Mouse (Mus musculus) heart, postnatal 0 days (tissue): ENCODE data around the gene Ccnd3. TPM values are rescaled to one million over a fixed set of nuclear protein-coding genes. Genes with fewer than 3 reads are reported as not detected.

Experiments
- ATAC-seq: fragments of 200-750 bp; cut with Nextera tagmentation; 2 replicates; pipeline ENCODE4 v1.8.0; 2017; ENCODE audit warnings: low read depth, moderate number of reproducible peaks, moderate library complexity; ENCODE audit not compliant: insufficient read depth
- DNase-seq: peaks from one replicate; pipeline ENCODE4 v3.0.0-alpha.2; 2016; ENCODE audit warnings: low spot score
- H3K27ac ChIP-seq: fragments of 300-500 bp; sonication (generic); 2 replicates; pipeline ENCODE4 v1.5.1; 2014; ENCODE audit warnings: low read depth, mild to moderate bottlenecking
- H3K27me3 ChIP-seq: fragments of 300-500 bp; sonication (generic); 2 replicates; pipeline ENCODE4 v1.6.1; 2014; ENCODE audit warnings: low read length, mixed read lengths; ENCODE audit not compliant: control insufficient read depth, insufficient read depth
- H3K36me3 ChIP-seq: fragments of 300-500 bp; sonication (generic); replicated peaks from 2 replicates; pipeline ENCODE4 v1.6.1; 2014; ENCODE audit warnings: low read length, mixed read lengths; ENCODE audit not compliant: control insufficient read depth, insufficient read depth
- H3K4me1 ChIP-seq: fragments of 300-500 bp; sonication (generic); 2 replicates; pipeline ENCODE4 v1.6.1; 2014; ENCODE audit warnings: antibody characterized with exemption; ENCODE audit not compliant: control insufficient read depth, insufficient read depth
- H3K4me2 ChIP-seq: fragments of 300-500 bp; sonication (generic); 2 replicates; pipeline ENCODE4 v1.6.1; 2014; ENCODE audit warnings: low read depth, mild to moderate bottlenecking, low read length, moderate library complexity
- H3K4me3 ChIP-seq: fragments of 300-500 bp; sonication (generic); 2 replicates; pipeline ENCODE4 v1.5.1; 2014; ENCODE audit warnings: low read depth, low read length
- H3K9ac ChIP-seq: fragments of 300-500 bp; sonication (generic); replicated peaks from 2 replicates; pipeline ENCODE4 v1.6.1; 2014; ENCODE audit warnings: low read depth, low read length, mixed read lengths
- H3K9me3 ChIP-seq: fragments of 300-500 bp; sonication (generic); replicated peaks from 2 replicates; pipeline ENCODE4 v1.6.1; 2016; ENCODE audit warnings: low read length; ENCODE audit not compliant: control insufficient read depth
- CTCF ChIP-seq: IDR thresholded peaks from 2 replicates; pipeline ENCODE4 v1.5.1; 2016; ENCODE audit warnings: antibody characterized with exemption, control low read depth, low read depth
- EP300 ChIP-seq: IDR thresholded peaks from 2 replicates; pipeline ENCODE4 v1.6.1; 2016; ENCODE audit warnings: antibody characterized with exemption, low read depth
- WGBS: fragments of 180-500 bp; shearing (Covaris S2); extraction: QIAGEN DNeasy Blood & Tissue Kit; methylation state at CpG from one replicate; pipeline ENCODE4 v1.1.7; 2014; 5-methylcytosine and 5-hydroxymethylcytosine counted together
- polyA plus RNA-seq: library from polyadenylated mRNA; unstranded; fragments of >200 nt; fragmentation: Nextera tagmentation; extraction: Ambion mirVana; gene quantifications from 2 replicates; pipeline ENCODE4 v1.2.1, GENCODE M21; 2015
- total RNA-seq: library from RNA; depleted of rRNA; stranded (reverse); fragments of >200 nt; gene quantifications from 2 replicates; pipeline ENCODE4 v1.2.3, GENCODE M21; 2014; ENCODE audit warnings: low replicate concordance; rRNA removed

Ccnd3 gene
- total RNA-seq: 231 and 248 TPM in 2 replicates
- 180 and 187 TPM in 2 replicates for polyA plus RNA-seq

DNA sequence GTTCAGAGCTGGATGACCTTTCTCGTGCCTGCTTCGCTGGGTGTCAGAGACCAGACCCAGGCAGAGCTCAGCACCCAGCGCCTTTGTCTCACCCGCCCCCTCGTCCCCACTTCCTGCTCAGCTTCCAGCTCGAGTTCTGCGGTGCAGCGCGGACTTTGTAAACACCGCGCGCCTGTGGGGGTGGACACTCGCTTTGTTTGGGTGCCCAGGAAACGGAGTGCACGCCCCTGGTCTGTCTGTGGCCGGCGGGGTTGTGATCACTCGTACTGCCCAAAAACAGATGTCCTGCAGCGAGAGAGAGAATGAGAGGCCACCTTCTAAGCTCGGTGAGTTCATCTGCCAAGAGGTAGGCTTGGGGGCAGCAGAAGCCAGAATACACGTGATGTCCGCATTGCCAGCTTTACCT, at the start of gene Ccnd3:
Gene Ccnd3 (plus strand): TSS at position 111 of the 406 bp plus-strand sequence.
- H3K27ac ChIP-seq: peak within 1 kb of the TSS; percentile 68
- peaks cover 28% of the 10 kb centered on the region for H3K4me1 ChIP-seq

GRCm38 (mm10) chr17:47458310-47458709, 46.5 kb upstream of the Ccnd3 start:
- no peak for ATAC-seq
- Histone ChIP-seq H3K27me3 (no peaks in the 10 kb centered on the region), H3K4me1 (peaks cover 22% of the 10 kb centered on the region), H3K9ac (no peak overlapping the region), H3K4me2 (no peak overlapping the region), H3K27ac (no peak overlapping the region), H3K4me3 (no peak overlapping the region), H3K36me3 (no peaks in the 10 kb centered on the region), H3K9me3 (no peaks in the 10 kb centered on the region)
- 55% methylated on average over 13 of the region's 13 CpGs for WGBS
- no peak for DNase-seq
- TF ChIP-seq CTCF: no peak
- TF ChIP-seq EP300: no peak

More for the DNA sequence above, at the start of gene Ccnd3:
- under 1% methylated on average over 22 of the region's 22 CpGs for WGBS
- no peak for TF ChIP-seq CTCF
- no peak for TF ChIP-seq EP300
- Histone ChIP-seq H3K9me3 (no peaks in the 10 kb centered on the region), H3K36me3 (peaks cover 5% of the 10 kb centered on the region; the same call in 1 of the 2 replicates), H3K27me3 (no peaks in the 10 kb centered on the region), H3K9ac (peak within 1 kb of the TSS; percentile 59), H3K4me2 (peak within 1 kb of the TSS; percentile 84), H3K4me3 (peak within 1 kb of the TSS; percentile 49)
- ATAC-seq: peak; percentile 18
- DNase-seq: no peak

GRCm38 (mm10) chr17:47458936-47459335, 45.9 kb upstream of the Ccnd3 start:
- H3K4me1 ChIP-seq: peaks cover 22% of the 10 kb centered on the region
- no peak overlapping the region for H3K4me3 ChIP-seq
- H3K36me3 ChIP-seq: no peaks in the 10 kb centered on the region
- no peaks in the 10 kb centered on the region for H3K9me3 ChIP-seq
- no peak overlapping the region for H3K4me2 ChIP-seq
- no peak overlapping the region for H3K27ac ChIP-seq
- WGBS: 88% methylated on average over 2 of the region's 2 CpGs
- H3K9ac ChIP-seq: no peak overlapping the region
- ATAC-seq (no peak), DNase-seq (no peak)
- TF ChIP-seq EP300 (no peak), CTCF (no peak)
- no peaks in the 10 kb centered on the region for H3K27me3 ChIP-seq

- Histone ChIP-seq H3K4me3 (no peak overlapping the region), H3K27me3 (no peaks in the 10 kb centered on the region), H3K27ac (no peak overlapping the region), H3K36me3 (no peaks in the 10 kb centered on the region), H3K9me3 (no peaks in the 10 kb centered on the region), H3K4me1 (peaks cover 22% of the 10 kb centered on the region), H3K9ac (no peak overlapping the region), H3K4me2 (no peak overlapping the region)
- ATAC-seq (no peak), DNase-seq (no peak)
- 35% methylated on average over 3 of the region's 3 CpGs for WGBS
- TF ChIP-seq CTCF (no peak), EP300 (no peak)
Observed at GRCm38 (mm10) chr17:47459341-47459919, 45.4 kb upstream of the Ccnd3 start.

DNA sequence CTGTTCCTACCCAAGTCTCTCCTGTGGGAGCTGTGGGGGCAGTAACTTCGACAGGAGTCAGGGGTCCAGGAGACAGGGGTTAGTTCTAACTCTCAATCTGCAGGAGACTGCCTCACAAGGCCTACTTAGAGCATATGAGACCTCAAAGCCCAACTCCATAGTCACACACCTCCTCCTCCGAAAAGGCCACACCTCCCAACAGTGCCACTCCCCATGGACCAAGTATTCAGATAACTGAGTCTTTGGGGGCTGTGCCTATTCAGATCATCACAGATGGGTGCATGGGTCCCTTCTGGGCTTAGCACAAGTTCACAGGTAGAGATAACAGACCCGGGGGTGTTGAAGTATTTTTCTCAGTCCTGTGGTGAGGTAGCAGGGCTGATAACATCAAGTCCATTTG, 43.2 kb upstream of the Ccnd3 start:
- WGBS: 43% methylated on average over 3 of the region's 3 CpGs
- Histone ChIP-seq H3K27me3 (no peaks in the 10 kb centered on the region), H3K36me3 (no peaks in the 10 kb centered on the region), H3K4me1 (peaks cover 18% of the 10 kb centered on the region), H3K27ac (0 out of 2 replicates have a peak overlapping the region, but pooled peaks have one; percentile 16), H3K9me3 (no peaks in the 10 kb centered on the region), H3K4me3 (no peak overlapping the region), H3K9ac (no peak overlapping the region), H3K4me2 (no peak overlapping the region)
- TF ChIP-seq CTCF (no peak), EP300 (no peak)
- no peak for DNase-seq
- no peak for ATAC-seq
